Mouse (Mus musculus) lung, postnatal 4 days (tissue): ENCODE data around the gene Dagla.
A peak's percentile ranks its signal among the peaks of the same experiment; 100 is the strongest.

Experiments used
- DNase-seq, 2 experiments: peaks; one replicate each; pipeline ENCODE4 v3.0.0; 2021

Gene Dagla

DNA sequence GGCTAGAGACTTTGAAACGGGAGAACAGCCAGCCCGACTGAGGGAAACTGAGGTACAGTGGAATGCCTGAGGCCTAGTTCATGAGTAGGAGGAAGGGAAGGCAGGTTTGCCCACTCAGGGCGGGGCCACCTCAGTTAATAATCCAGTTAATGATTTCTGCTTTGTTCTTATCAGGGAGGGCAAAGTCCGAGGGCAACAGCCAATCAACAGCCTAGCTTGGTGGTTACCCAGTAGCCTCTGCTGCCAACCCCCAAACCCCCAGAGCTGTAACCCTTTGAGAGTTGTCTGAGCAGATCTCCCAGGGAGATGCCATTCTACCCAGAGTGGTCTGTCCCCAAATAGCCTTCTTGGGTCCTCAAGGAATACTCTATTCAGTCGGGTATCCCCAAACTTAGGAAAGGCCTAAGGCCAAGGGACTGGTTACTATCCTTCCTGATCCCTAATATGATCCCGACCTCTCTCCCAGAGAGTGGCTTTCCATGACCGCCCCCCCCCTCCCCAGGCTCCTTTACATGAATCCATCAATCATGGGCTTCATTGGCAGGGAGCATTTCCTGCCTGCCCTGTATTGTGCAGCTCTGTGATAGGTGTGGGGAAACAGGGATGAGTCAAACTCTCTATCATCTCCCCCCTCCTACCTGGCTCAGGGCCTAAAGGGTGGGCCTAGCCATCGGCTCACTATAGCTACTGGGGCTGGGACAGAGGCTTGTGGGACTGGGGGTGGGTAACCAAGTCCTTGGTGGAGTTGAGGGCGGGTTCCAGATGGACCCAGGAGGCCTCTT, 68.7 kb downstream of the Dagla start:
- no peak for DNase-seq

DNA sequence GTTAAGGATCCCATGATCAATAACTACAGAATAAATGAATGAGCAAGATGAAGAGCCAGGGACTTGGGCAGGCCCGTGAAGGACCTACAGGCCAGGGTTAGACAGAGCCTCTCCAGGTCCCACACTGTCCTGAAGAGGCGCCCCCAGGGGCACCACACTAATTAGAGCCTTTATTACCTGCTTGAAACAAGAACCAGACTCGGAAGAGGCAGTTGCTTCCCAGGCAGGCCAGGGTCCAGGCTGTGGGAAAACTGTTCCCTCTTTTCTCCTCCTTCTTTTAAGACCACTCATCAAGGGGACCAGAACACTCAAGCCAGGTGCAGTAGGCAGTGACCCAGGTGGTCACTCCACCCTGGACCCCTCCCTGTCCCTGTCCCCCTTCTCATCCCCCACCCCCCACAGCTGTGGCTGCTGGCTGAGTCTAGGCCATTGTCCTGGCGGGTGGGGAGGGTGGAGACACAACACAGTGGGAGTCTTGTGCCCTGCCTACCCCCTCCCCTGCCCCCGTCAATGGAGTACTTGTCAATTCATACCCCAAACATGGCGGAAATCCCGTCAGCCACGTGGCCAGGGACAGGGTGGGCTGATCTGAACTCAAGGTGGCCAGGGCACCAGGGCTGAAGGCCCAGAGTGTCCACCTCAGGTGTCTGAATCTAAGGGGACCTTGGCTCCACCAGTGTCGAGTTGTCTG, 72.2 kb downstream of the Dagla start:
- no peak for DNase-seq

DNA sequence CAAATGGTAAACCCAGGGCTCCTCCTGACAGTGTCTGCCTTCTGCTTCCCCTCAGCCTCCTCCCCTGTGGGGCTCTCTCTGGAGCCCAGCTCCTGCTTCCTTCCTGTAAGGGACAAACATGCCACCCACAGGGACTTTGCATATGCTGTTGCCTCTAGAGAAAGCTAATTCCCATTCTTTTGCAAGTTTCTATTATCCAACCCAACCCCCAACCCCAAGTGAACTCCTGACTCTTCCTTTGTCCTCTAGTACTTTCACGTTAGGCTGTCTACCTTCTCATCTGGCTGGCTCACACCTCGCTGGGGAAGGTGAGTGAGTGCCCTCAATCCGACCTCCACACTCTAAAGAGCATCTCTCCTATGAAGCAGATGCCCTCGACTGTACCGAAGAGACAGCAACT, 72.8 kb downstream of the Dagla start:
- no peak for DNase-seq

DNA sequence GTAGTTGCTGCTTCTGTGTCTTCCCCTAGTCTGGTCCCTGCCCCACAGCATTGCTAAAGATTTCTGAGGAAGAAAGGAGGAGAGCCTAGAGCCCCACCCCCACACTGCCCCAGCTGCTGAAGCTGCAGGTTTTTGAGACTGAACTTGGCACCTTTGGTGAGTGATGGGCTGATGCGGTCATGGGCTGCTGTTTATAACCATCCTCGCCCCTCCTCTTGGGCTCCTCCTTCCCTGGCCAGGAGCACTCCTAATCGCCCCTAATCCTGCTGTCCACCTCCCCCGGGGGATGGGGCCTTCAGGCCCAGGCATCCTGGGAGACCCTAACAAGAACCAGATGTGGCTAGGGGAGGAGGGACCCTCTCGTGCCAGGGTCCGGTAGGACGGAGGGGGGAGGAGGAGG, 73.7 kb downstream of the Dagla start:
- DNase-seq: no peak

DNA sequence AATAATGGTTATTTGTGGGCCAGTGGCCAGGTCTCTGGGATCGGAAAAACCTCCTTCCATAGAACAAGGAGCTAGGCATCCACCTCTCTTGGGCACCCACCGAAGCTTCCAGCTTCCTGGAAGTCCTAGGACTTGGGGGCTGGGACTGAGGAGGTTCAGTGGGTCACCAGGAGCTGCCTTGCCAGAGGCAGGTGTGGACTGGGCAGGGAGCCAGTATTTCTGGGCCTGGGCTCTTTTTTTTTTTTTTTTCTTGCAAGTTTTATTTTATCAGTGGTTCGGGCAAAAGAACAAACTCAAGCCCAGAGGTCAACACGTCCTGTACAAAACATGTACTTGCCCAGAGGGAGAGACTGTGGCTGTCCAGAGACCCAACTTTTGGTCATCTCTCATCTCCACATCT, 78.9 kb downstream of the Dagla start:
- peak in 1 of 2 experiments; percentile 46 for DNase-seq

DNA sequence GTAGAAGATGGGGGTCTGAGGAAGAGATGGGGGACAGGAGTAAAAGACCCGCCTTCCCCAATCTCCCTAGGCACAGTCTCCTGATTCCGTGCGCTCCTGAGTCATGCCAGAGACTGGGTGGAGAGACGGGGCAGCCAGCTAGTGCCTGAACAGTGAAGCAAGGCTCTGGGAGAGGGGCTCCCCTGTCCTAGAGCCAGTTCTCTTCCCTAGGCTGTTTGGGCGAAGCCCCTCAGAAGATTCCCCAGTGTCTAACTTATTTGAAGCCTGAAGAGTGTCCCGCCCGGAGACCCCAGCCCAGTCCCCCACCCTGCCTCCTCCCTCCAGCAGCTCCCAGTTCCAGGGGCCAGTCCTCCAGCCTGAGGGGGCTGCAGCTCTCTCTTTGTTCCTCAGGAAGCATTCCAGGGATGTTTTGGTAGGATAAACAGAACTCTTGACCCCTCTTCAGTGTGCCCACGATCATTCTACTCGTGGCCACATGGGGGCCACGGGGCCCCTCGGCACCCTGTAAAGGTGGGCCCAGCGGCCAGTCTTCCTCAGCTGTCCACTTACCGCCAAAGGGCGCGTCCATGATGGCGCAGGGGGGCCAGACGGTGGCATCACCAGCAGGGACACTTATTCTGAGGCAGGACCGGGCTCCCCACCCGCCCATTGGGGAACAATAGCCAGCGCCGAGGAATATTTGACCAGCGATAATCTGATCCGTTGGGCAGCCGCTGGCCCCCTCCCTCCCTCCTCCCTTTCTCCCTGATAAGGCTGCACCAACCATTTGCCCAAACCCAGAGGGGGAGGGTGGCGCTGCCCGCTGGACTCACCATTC, 79.8 kb downstream of the Dagla start:
- DNase-seq: peak in 1 of 2 experiments; percentile 31

DNA sequence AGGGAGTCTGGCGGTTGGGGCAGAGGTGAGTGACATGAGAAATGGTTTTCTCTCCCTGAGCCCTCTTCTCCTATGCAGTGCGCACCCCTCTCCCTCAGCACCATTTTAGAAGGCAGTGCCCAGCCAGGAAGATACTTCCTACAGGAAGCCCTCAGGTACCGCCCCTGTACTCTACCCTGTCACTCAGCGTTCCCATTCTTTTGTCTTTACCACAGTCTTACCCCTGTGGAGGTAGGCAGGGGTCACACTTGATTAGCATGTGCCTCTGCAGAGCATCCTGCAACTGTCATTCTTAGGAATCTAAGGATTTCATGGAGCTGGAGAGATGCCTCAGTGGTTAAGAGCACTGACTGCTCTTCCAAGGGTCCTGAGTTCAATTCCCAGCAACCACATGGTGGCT, 81.1 kb downstream of the Dagla start:
- DNase-seq: no peak

DNA sequence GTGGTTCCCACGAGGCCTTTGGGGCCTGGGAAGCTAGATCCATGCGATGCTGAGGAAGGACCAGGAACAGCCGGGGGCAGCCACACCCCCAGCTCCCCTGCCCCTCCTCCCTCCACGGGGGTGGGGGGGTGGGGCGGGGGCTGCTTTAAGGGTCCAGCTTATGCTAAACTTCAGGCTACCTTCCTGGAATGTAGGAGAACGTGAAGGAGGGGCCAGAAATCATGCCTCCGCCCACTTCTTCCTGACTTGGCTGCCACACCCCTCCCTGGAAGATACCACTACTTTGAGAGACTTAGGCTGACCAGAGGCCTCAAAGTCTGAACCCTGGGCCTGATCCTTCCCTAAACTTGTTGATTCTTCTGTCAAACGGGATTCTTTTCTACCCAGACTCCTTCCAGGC, 82.0 kb downstream of the Dagla start:
- no peak for DNase-seq

DNA sequence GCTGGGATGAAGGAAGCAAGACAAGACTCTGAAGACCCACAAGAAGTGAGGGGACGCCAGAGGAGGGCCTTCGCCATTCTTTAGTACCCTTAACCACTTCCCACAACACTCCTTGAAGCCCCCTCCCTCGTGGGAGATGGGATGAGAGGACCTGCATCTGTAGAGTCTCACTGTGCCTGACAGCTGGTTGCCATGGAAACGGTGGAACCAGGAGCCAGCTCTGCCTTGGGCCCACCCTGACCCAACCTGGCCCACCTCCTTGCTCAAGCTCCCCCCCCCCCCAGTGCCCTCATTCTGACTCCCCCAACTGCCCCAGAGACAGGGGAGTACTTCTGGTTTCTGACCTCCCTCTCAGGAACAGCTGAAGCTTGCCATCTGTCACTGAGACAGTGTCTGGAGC, 83.1 kb downstream of the Dagla start:
- DNase-seq: no peak

DNA sequence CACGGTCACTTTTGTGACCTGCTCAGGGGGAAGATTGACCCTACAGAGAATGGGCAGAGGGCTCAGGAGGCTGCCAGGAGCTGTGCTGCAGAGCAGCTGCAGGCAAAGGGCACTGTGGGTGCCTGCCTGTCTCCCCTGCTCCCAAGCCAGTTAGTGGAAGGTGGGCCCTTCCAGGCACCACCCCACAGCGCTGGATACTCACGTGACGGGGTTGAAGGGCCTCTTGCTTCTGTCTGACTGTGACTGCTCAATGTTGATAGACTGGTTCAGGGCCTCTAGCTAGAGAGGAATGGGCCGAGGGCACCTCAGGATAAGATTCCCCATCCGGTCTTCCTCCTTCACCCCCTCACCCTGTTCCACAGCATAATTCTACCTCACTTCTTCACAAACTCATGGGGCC, 85.1 kb downstream of the Dagla start:
- peak in 1 of 2 experiments; percentile 57 for DNase-seq

DNA sequence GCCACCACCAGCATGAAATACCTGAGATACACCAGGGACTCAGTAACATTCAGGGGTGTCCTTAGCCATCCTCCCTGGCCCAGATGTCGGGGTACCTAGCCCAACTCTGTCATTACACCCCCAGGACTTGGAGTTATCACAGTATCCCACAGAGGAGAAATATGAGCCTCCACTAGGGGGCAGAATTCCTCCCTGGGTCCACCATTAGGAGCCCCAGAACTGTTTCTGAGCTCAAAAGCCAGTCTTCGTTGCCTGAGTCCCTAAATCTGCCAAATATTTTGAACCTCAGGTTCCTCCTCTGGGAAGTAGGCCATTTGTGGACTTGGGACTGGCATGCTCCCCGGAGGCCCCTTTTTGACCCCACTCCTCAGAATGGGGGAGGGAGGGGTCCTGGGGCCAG, 85.6 kb downstream of the Dagla start:
- peak in 1 of 2 experiments; percentile 60 for DNase-seq

DNA sequence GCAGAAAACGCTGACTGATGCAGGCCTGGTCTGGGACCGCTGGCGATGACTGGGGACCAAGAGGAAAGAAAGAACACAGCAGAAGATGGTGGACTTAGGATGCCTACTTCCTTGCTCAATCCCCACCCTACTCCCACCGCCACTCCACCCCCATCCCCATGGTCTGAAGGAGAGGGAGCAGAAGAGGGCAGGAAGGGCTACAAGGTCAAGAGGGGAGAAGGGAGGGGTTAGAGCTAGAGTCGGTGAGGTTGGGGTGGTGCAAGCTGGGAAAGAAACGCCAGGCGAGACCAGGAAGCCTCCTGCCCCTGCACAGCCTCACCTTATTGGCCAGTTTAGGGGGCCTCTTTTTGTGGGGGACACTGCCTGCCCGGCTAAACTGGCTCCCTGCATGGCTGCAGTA, 88.6 kb downstream of the Dagla start:
- no peak for DNase-seq

DNA sequence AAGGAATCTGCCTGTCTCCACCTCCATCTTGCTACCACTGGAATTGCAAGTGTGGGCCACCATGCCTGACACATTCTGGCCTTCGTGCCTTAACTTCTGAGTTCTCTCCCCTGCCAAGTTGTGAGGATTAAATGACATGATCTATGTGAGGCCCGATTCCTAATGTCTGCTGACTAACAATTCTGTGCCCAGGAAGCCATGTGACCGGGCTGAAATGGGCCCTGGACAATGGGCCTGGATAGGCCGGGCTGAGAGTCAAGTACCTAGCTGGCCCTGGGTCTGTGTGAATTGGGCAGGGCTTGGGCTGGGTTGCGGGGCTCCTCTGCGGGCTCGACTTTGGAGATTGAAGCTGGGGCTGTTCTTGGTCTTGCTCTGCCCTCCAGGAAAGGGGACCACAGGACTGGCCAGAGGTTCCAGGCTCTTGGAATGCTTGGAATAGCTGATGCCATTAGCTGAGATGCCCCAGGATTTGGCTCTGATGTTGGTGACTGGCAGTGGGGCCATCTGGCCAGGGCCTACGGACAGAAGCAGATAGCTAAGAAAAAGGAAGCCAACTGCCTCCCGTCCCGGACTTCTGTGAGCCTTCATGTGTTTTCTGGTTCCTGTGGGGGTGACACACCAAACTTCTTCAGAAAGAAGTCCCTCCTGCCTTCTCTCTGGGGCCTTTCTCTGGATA, 90.7 kb downstream of the Dagla start:
- no peak for DNase-seq

DNA sequence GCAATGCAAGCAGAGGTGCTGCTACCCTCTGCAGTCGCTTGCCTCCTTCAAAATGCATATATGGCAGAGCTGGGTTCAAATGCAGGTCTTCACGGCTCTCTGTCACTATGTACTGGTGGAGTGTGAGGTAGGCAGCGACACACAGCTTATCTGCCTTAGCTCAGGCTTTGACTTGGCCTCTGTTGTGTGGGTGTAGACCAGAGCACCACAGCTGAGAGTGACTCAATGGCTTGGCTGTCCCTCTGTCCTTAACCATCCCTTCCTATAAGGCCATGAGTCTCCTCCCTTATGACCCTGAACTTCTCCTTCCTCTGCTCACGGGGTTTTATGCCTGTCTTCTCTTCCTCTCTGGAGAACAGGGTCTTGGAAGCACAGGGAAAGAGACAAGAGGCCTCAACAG, 93.8 kb downstream of the Dagla start:
- no peak for DNase-seq

DNA sequence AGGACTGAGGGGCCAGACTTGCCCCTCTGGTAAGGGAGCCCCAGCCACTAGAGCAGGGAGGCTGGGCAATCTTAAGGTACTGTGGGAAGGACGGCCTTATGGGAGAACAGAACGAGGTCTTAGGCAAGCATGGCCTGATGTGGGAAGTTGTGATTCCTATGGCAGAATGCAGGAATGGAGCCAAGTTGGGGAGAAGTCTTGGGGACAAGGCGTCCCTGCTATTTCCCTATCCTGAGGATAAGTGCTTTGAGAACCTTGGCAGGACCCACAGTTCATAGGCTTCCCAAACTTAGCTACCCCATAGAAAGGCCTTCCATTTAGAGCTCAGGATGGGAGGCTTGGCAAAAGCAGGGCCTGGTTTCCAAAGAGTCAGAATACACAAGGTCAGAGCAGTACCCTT, 95.8 kb downstream of the Dagla start:
- DNase-seq: no peak

DNA sequence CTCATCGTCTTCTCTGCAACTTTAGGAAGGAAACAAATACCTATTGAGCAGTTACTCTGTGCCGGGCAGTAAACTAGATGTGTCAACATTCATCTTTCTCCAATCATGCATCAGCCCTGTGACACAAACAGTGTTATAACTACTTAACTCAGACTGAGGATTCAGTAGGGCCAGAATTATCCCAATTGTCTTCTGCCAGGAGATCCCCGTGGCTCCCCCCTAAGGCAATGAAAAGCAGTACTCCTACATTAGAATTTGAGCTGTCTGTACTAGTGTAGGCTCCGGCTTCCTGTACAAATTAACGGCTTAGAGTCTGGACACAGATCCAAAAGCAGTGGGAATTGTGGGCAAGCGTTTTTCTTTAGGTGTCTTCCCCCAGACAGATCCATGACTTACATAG, 99.6 kb downstream of the Dagla start:
- peak in 1 of 2 experiments; percentile 34 for DNase-seq

DNA sequence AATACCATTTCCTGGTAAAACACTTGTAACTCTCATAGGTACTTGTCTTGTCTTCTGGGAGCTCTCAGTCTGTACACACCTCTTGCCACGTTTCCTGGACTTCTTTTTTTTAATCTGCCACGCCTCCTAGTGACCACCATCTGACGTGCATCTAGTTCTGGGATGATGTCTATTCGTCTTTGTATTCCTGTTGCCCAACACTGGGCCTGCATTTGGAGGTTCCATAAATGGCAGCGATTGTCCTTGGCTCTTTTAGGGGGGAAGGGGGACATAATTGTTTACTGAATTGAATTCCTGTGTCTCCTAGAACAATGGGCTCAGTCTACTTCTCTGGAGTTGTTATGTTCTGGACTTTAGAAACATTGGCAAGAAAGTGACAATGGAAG, 100.1 kb downstream of the Dagla start:
- peak; percentile 68 to 78 for DNase-seq

DNA sequence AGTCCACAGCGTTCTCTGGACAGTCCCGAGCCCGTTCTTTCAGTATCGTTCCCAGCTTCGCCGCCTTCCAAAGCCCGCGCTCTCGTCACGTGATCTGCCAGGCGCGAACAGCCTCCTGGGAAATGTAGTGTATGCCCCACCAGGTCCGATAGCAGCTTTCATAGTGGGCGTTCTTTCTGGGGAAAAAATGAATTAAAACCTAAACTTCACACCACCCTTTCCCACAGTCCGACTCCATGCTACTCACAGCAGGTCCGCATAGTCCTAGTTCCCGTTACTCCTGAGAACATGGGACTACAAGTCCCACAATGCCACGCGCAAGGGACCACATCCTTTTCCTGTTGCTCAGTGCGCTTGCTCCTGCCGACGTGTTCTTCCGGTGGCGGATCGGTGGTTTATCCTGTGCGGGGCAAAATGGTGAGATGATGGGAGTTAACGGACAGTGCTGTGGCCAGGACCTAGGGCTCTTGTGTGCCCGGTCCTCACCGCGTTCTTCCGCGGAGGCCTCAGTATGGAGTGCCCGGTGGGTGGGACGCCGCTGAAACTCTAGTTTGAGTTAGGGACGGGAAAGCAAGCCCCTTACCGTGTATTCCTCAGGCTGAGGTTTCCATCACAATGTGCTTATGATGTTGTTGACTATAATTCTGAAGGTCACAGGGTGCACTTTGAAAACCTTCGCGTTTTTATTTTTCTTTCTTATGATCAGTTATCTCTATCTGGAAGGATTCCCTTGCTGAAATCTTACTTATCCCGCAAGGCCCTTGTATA, 100.6 kb downstream of the Dagla start, which contains the start of the genes Tmem258 and Fen1:
TSS of gene Tmem258 (plus strand) at position 167 of the 768 bp plus-strand sequence.
TSS of gene Fen1 (minus strand) at position 322 of the 768 bp plus-strand sequence.
- peak; percentile 91 to 93 for DNase-seq

DNA sequence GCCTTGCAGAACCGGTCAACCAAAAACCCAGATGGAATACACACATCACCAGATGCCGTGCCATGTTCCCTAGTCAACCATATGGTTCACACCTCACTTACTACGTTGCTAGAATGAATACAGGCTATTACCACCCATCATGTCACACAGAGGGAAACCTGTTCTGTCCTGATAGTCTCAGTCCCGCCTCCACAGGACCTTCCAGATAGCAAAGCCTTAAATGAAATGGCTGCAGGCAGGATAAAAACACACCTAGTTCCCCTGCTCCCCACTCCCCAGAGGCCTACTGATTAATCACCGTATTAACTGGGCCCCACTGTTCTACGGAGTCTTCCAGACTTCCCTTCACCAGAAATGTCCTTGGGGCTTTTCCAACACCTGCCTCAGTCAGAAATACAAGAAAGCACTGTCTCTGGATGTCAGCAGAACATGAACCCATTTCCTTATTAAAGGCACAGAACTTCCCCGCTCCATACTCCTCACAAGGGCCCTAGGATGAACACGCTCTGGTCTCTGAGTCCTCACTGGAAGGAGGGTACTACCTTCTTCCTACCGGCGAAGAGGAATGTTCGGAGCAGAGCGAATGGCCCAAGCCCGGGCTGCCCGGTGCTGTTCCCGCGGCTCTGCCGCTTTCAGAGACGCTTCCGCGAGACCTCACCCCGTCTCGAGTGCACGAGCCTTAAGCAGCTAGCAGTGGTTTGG, 101.4 kb downstream of the Dagla start:
- no peak for DNase-seq

DNA sequence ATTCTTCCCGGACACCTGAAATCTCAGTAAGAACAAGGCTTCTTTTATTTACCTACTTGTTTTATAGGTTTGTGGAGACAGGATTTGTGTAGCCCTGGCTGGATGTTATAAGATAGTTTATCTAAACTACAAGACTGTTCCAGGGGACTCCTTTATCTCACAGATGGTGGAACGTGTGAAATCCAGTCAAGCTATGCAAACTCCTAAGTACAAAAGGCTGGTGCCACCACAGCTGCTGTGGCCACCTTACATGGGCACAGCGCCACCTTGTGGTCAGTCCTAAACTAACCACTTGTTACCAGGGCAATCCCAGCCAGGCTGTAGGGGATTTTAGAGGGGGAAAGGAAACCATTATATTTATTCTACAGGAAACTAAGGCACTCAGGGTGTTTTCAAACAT, 106.0 kb downstream of the Dagla start:
- DNase-seq: peak; percentile 75 to 85

DNA sequence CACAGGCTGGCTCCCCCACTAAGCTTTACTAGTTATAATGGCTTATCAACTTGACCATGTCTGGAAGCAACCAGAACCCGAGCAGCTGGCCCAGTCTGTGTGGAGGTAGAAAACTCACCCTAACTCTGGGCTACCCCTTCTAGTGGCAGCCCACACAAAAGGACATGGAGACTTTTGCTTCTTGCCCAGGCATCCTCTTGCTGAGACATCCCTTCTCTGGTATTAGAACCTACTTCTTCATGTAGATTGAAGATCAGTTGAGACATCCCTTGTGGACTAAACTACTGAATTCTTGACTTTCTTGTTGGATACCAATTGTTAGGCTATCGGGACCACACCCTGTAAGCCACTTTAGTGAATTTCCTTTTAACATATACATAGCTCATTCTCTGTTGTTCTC, 106.4 kb downstream of the Dagla start:
- no peak for DNase-seq
